Mouse (Mus musculus) spleen, embryonic (tissue): ENCODE measurements around the gene Neurl1b.

ENCODE experiments used
- CTCF ChIA-PET: fragments of 350-600 bp; sonication (Branson Sonifier 250); formaldehyde crosslinking; loops from one replicate; lab custom pipeline; 2022; lab: Charles Lee

Neurl1b gene

GRCm38 (mm10) chr17:26449472-26449871 lies 34.8 kb downstream of the Neurl1b start:
- CTCF ChIA-PET, result no interaction called here

GRCm38 (mm10) chr17:26451651-26452295 lies 37.1 kb downstream of the Neurl1b start:
- CTCF ChIA-PET, result no interaction called here

- CTCF ChIA-PET, result no interaction called here
Observed at GRCm38 (mm10) chr17:26452371-26452972, 37.8 kb downstream of the Neurl1b start.

- CTCF ChIA-PET, result no interaction called here
Observed at GRCm38 (mm10) chr17:26457506-26457905, 42.9 kb downstream of the Neurl1b start.

GRCm38 (mm10) chr17:26458049-26458448 lies 43.4 kb downstream of the Neurl1b start:
- CTCF ChIA-PET, result no interaction called here

GRCm38 (mm10) chr17:26462634-26463170 lies 48.1 kb downstream of the Neurl1b start:
- CTCF ChIA-PET, result interaction anchor here (0.5 kb wide), 1 partner anchor 529 kb away, joined by 6 read pairs; no protein-coding TSS in a partner anchor

GRCm38 (mm10) chr17:26463432-26463831 lies 48.8 kb downstream of the Neurl1b start:
- CTCF ChIA-PET, result interaction anchor here (0.5 to 0.7 kb wide), 2 partner anchors 429 to 528 kb away, joined by 3 to 6 read pairs; no protein-coding TSS in a partner anchor

- CTCF ChIA-PET, result interaction anchor here (0.7 kb wide), 1 partner anchor 429 kb away, joined by 3 read pairs; no protein-coding TSS in a partner anchor
Observed at GRCm38 (mm10) chr17:26463984-26464383, 49.4 kb downstream of the Neurl1b start.

- CTCF ChIA-PET, result interaction anchor here (0.6 kb wide), 1 partner anchor 1866 kb away, joined by 3 read pairs; no protein-coding TSS in a partner anchor
Observed at GRCm38 (mm10) chr17:26464481-26464880, 49.9 kb downstream of the Neurl1b start.

- CTCF ChIA-PET, result interaction anchor here (0.6 kb wide), 1 partner anchor 1865 kb away, joined by 3 read pairs; no protein-coding TSS in a partner anchor
Observed at GRCm38 (mm10) chr17:26464972-26465371, 50.3 kb downstream of the Neurl1b start.

GRCm38 (mm10) chr17:26466741-26467150 lies 52.1 kb downstream of the Neurl1b start:
- CTCF ChIA-PET, result interaction anchor here (0.6 to 0.7 kb wide), 3 partner anchors 8 to 336 kb away, joined by 4 to 5 read pairs (median 5); no protein-coding TSS in a partner anchor

GRCm38 (mm10) chr17:26467619-26468018 lies 53.0 kb downstream of the Neurl1b start:
- CTCF ChIA-PET, result no interaction called here

GRCm38 (mm10) chr17:26468102-26468894 lies 53.7 kb downstream of the Neurl1b start:
- CTCF ChIA-PET, result no interaction called here

- CTCF ChIA-PET, result no interaction called here
Observed at GRCm38 (mm10) chr17:26476871-26477270, 62.2 kb downstream of the Neurl1b start.

GRCm38 (mm10) chr17:26478672-26479071 lies 64.0 kb downstream of the Neurl1b start:
- CTCF ChIA-PET, result no interaction called here

- CTCF ChIA-PET, result interaction anchor here (0.6 kb wide), 1 partner anchor 523 kb away, joined by 8 read pairs; no protein-coding TSS in a partner anchor
Observed at GRCm38 (mm10) chr17:26479619-26480018, 65.0 kb downstream of the Neurl1b start.

- CTCF ChIA-PET, result no interaction called here
Observed at GRCm38 (mm10) chr17:26480956-26481355, 66.3 kb downstream of the Neurl1b start.

- CTCF ChIA-PET, result no interaction called here
Observed at GRCm38 (mm10) chr17:26484626-26485421, 70.2 kb downstream of the Neurl1b start.

GRCm38 (mm10) chr17:26487266-26487665 lies 72.6 kb downstream of the Neurl1b start:
- CTCF ChIA-PET, result no interaction called here

- CTCF ChIA-PET, result no interaction called here
Observed at GRCm38 (mm10) chr17:26487917-26488316, 73.3 kb downstream of the Neurl1b start.
